Mouse (Mus musculus): Measurements from ENCODE around the gene Il6ra. TPM values are rescaled to one million over a fixed set of nuclear protein-coding genes. Genes with fewer than 3 reads are reported as not detected.
A peak's percentile ranks its signal among the peaks of the same experiment; 100 is the strongest.

The Il6ra gene
- 0.87 and 1.1 TPM in 2 replicates for polyA plus RNA-seq (2015; fragmentation: Nextera tagmentation; extraction: Ambion mirVana)

DNA sequence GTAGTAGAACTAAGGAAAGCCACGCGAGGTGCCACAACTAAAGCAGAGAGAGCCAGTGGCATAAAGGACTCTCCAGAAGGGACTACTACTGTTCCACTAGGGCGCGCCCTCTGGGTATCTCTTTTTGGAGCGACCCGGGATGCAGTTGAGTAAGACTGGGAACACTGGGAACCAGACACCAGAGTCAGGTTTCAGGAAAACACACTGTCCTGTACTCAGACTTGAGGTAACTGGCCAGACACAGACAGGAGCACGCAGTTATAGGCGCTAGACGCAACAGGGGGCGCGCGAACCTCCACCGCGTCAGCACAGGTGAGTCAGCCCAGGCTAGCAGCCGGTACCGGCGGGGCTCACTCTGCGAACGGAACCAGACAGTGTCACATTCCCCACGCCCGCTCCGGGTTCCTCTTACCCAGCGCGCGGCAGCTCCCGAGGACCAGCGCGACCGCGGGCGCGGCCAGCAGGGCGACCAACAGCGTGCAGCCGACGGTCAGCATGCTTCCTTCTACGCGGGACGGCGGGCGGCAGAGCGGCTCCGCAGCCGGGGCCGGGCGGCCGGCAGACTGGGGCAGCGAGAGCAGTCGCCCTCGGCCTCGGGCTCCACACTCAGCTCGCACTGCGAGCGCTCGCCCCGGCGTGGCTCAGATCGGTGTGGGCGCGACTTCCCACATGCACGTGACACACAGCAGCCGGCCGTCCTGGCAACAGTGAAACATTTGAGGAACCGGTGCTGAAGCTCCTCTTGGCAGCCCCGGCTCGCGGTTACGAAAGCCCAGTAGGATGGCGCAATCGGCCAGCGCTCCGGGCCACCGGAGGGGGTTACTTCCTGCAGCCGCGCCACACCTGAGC, at the start of gene Il6ra:
Gene Il6ra (minus strand): TSS at position 654 of the 849 bp plus-strand sequence.
- peaks cover 48% of the 10 kb centered on the region for H3K27me3 ChIP-seq
- H3K4me3 ChIP-seq (replicated peaks), result peak within 1 kb of the TSS; percentile 51
- peaks cover 21% of the 10 kb centered on the region for H3K4me1 ChIP-seq
- no peaks in the 10 kb centered on the region for H3K36me3 ChIP-seq
- peak within 1 kb of the TSS; percentile 50 for H3K9ac ChIP-seq
- H3K27ac ChIP-seq, result no peak within 1 kb of the TSS
- peak within 1 kb of the TSS; percentile 99 for H3K4me2 ChIP-seq
- no peaks in the 10 kb centered on the region for H3K9me3 ChIP-seq (replicated peaks)
- 1% methylated on average over 74 of the region's 75 CpGs for WGBS
- ATAC-seq (replicated peaks; ENCODE audit: low FRiP score), result peak; percentile 78

DNA sequence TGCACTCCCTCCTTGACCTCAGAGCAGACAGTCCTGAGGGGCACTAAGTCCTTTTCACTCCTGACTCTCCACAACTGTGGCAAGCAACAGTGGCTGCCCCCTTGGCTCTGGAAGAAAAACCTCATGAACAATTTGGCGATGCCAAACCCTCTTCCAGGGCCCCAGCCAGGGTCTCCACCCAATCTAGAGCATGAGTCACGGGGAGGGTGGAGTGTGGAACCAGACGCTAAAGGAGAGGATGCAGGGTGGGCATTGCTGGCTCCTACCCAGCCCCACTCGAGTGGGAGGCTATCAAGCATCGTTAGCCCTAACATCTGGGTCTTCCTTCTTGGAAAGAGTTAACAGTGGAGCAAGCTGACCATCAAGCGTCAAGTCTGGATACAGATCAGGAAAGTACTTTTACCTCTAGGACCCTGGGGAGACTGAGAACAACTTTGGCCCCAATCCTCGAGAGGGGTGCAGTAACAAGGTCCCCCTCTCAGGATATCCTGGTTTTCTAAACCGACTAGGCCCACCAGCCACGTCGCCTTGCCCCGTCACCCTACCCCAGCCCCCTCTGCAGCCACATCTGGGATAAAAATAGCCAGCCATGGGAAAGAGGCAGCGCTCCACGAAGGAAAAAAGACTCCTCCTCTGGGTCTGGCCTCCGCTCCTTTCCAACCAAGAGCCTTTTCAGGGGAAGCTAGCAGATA, 49.2 kb upstream of the Il6ra start:
- Histone ChIP-seq H3K4me2 (peak overlapping the region; percentile 95), H3K9me3 (replicated peaks) (no peaks in the 10 kb centered on the region), H3K4me1 (peaks cover 47% of the 10 kb centered on the region), H3K36me3 (peaks cover 18% of the 10 kb centered on the region), H3K27me3 (no peaks in the 10 kb centered on the region), H3K9ac (peak overlapping the region; percentile 93), H3K27ac (peak overlapping the region; percentile 94), H3K4me3 (replicated peaks) (peak overlapping the region; percentile 99)
- 4% methylated on average over 14 of the region's 14 CpGs for WGBS
- no peak for ATAC-seq (replicated peaks; ENCODE audit: low FRiP score)

DNA sequence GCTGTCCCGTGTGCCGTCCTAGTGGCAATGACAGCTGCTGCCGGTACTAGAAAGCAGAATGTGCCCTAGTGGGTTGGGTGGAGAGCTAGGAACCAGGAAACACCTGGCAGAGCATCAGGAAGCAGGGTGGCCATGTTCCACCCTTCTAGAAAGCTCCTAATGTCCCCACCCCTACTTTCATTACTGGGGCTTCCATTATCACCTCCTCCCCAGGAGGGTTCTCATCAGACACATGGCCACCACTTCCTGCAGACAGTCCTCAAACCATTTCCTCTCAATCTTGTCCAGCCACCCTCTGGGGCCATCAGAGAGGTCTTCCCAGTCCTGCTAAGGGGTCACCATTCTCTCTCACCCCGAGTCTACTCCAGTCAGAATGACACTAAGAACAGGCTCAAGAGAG, 48.4 kb upstream of the Il6ra start:
- WGBS, result 48% methylated on average over 4 of the region's 4 CpGs
- no peak for ATAC-seq (replicated peaks; ENCODE audit: low FRiP score)
- Histone ChIP-seq H3K4me3 (replicated peaks) (peak overlapping the region; percentile 99), H3K27ac (peak overlapping the region; percentile 94), H3K36me3 (peaks cover 26% of the 10 kb centered on the region), H3K4me1 (peaks cover 47% of the 10 kb centered on the region), H3K9me3 (replicated peaks) (no peaks in the 10 kb centered on the region), H3K27me3 (no peaks in the 10 kb centered on the region), H3K4me2 (peak overlapping the region; percentile 95), H3K9ac (0 out of 2 replicates have a peak overlapping the region, but pooled peaks have one; percentile 93)

DNA sequence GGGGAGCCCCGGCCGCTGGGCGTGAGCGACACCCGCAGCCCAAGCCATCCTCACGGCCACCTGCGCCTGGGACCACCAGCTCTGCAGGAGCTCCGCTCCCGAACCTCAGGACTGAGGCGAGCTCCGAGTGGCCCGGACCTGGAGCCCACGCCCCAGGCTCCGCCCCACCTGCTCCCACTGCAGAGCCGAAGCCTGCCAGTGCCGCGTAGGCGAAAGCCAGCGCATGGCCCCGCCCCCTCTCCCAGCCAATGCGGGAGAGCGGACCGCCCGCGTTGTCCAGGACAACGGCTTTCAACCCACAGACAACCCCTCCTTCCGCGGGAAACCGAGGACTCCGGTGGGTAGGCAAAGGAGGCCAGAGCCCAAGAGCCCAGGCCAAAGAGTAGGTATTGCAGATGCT, 47.5 kb upstream of the Il6ra start:
- H3K9me3 ChIP-seq (replicated peaks), result no peaks in the 10 kb centered on the region
- peaks cover 47% of the 10 kb centered on the region for H3K4me1 ChIP-seq
- no peaks in the 10 kb centered on the region for H3K27me3 ChIP-seq
- 0% methylated on average over 30 of the region's 30 CpGs for WGBS
- peak overlapping the region; percentile 99 for H3K4me3 ChIP-seq (replicated peaks)
- peak overlapping the region; percentile 94; the same call in 1 of the 2 replicates for H3K27ac ChIP-seq
- peaks cover 35% of the 10 kb centered on the region for H3K36me3 ChIP-seq
- ATAC-seq (replicated peaks; ENCODE audit: low FRiP score), result peak; percentile 89
- H3K9ac ChIP-seq, result peak overlapping the region; percentile 69
- peak overlapping the region; percentile 95 for H3K4me2 ChIP-seq

DNA sequence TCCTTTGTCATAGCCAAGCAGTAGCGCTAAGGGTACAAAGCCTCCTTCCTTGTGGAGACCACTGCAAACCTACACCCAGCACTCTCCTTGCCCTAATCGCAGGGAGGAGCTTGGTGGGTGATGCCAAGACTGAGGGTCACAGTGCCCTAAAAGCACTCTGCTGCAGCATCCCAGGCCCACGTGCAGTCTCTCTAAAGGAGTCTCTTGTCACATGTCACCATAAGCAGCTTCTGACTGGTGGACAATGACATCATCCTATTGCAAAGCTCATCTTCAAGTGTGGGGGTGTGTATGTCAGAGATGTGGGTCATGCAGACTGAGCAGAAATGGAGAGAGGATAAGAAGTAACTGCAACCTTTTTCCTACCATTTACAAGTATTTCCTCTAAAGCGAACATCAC, 46.4 kb upstream of the Il6ra start:
- ATAC-seq (replicated peaks; ENCODE audit: low FRiP score), result no peak
- Histone ChIP-seq H3K4me1 (peaks cover 39% of the 10 kb centered on the region), H3K4me3 (replicated peaks) (peak overlapping the region; percentile 99), H3K27me3 (no peaks in the 10 kb centered on the region), H3K4me2 (peak overlapping the region; percentile 95; the same call in 1 of the 2 replicates), H3K27ac (no peak overlapping the region), H3K36me3 (peaks cover 44% of the 10 kb centered on the region), H3K9me3 (replicated peaks) (no peaks in the 10 kb centered on the region), H3K9ac (no peak overlapping the region)
- 80% methylated on average over 4 of the region's 4 CpGs for WGBS

DNA sequence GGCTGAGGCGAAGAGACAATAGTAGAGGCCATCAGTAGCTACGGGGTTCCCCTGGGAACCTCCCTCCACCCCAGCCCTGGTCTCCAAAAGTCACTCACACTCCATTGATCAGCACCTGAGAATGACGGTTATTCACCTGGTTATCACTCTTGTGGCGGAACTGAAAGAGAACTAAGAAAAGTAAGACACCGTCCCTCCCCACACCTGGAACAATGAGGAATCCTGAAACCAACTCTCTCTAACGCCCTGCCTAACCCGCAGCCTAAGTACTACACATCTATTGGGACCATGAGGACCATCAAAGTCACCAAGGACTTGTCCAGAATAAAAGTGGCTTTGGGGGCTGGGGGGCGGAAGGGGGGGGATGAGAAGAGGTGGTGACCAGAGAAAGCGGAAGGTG, 44.9 kb upstream of the Il6ra start:
- no peak overlapping the region for H3K4me2 ChIP-seq

DNA sequence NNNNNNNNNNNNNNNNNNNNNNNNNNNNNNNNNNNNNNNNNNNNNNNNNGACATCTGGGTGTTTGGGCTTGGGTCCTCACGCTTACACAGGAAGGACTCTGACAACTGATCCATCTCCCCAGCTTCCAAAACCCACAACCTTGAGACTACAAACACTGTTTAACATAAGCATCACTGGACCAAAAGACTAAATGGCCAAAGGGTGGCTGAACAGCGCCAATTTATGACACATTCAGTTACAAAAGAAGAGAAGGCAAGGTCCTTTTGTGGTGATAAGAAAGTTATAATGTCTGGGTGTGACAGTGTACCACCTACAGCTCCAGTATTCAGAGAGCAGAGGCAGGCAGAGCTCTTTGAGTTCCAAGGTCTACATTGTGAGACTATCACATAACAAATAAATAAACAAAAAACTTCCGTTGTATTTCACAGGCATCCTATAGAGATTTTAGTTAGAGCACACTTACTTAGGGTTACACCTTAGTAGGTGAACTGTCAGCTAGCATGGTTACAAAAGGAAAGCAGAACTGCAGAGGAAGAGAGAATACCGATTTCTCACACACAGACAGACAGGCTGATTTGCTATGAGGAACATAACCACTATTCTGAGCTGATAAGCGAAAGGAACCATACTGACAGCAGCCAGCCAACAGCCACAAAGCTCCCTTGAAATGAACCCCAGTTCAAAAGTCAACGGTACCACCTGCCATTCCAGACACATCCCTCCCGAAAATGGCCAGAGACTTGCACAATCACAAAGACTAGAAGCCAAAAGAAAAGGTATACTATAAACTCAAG, 43.4 kb upstream of the Il6ra start:
- Histone ChIP-seq H3K9ac (no peak overlapping the region), H3K4me2 (no peak overlapping the region), H3K4me3 (replicated peaks) (no peak overlapping the region), H3K27me3 (no peaks in the 10 kb centered on the region), H3K9me3 (replicated peaks) (no peaks in the 10 kb centered on the region), H3K36me3 (peaks cover 73% of the 10 kb centered on the region), H3K27ac (no peak overlapping the region), H3K4me1 (peaks cover 19% of the 10 kb centered on the region)
- 96% methylated on average over 7 of the region's 7 CpGs for WGBS
- ATAC-seq (replicated peaks; ENCODE audit: low FRiP score), result no peak

More for the DNA sequence above, 44.9 kb upstream of the Il6ra start:
- ATAC-seq (replicated peaks; ENCODE audit: low FRiP score), result no peak
- H3K9me3 ChIP-seq (replicated peaks), result no peaks in the 10 kb centered on the region
- peaks cover 33% of the 10 kb centered on the region for H3K4me1 ChIP-seq
- no peaks in the 10 kb centered on the region for H3K27me3 ChIP-seq
- H3K9ac ChIP-seq, result no peak overlapping the region
- WGBS, result 93% methylated on average over 9 of the region's 9 CpGs
- no peak overlapping the region for H3K4me3 ChIP-seq (replicated peaks)
- peaks cover 58% of the 10 kb centered on the region for H3K36me3 ChIP-seq
- no peak overlapping the region for H3K27ac ChIP-seq

DNA sequence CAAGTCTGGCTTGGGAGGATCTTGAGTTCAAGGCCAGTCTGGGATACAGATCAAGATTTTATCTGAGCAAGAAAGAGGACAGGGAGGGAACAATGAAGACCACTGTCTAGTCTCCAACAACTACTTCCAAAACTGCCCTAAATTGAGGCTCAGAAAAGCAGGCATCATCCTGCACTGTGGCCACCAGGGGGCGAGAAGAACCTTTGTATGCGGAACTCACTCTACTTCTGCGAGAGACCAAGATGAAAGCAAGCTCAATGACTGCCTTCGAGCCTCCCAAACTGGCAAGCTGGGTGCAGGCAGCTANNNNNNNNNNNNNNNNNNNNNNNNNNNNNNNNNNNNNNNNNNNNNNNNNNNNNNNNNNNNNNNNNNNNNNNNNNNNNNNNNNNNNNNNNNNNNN, 40.4 kb upstream of the Il6ra start:
- Histone ChIP-seq H3K4me2 (no peak overlapping the region), H3K36me3 (peaks cover 97% of the 10 kb centered on the region), H3K27me3 (no peaks in the 10 kb centered on the region), H3K9me3 (replicated peaks) (no peaks in the 10 kb centered on the region), H3K4me1 (no peaks in the 10 kb centered on the region), H3K9ac (no peak overlapping the region), H3K27ac (no peak overlapping the region; the same call in 1 of the 2 replicates), H3K4me3 (replicated peaks) (no peak overlapping the region)
- ATAC-seq (replicated peaks; ENCODE audit: low FRiP score), result 0 out of 2 replicates have a peak, but pooled peaks have one; percentile 15
- 3% methylated on average over 4 of the region's 4 CpGs for WGBS

DNA sequence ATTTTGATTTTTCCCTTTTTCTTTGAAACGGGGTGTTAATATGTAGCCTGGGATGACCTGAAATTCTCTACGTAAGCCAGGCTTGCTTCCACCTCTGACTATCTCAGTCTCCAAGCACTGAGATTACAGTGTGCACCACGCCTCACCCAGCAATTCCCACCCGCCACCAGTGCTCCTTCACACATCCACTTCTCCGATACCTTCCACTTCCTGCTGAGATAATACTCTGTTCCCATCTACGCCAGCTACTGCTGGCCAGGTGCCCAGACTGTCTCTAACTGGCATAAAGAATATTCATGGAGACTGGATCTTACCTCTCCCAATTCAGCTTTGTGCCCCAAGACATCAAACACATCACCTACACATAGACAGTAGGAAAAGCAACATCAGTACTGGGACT, 35.7 kb upstream of the Il6ra start:
- Histone ChIP-seq H3K9me3 (replicated peaks) (no peaks in the 10 kb centered on the region), H3K27me3 (no peaks in the 10 kb centered on the region), H3K36me3 (peaks cover 99% of the 10 kb centered on the region), H3K4me3 (replicated peaks) (no peak overlapping the region), H3K4me1 (no peaks in the 10 kb centered on the region), H3K27ac (no peak overlapping the region), H3K9ac (no peak overlapping the region), H3K4me2 (no peak overlapping the region)
- 91% methylated on average over 6 of the region's 6 CpGs for WGBS
- ATAC-seq (replicated peaks; ENCODE audit: low FRiP score), result no peak

DNA sequence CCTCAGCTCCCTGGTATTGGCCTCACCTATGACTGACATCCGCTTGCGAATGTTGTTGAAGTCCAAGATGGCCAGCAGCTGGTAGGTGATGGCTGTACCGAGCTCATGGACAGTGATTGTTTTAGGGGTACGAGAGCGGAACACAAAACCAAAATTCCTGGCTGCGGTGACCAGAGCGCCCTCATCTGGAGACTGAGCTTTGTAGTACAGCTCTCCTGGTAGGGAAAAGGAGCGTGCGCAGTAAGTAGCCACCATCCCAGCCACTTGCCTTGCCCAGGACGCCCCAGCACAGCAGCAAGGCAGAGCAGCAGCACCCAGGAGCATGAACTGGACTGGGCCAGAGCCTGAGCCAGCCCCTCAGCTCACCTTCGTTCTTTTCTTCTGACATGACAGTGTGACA, 35.0 kb upstream of the Il6ra start:
- no peak overlapping the region for H3K4me2 ChIP-seq
- H3K4me3 ChIP-seq (replicated peaks), result no peak overlapping the region
- H3K4me1 ChIP-seq, result no peaks in the 10 kb centered on the region
- peaks cover 100% of the 10 kb centered on the region for H3K36me3 ChIP-seq
- no peaks in the 10 kb centered on the region for H3K27me3 ChIP-seq
- WGBS, result 89% methylated on average over 11 of the region's 11 CpGs
- H3K9ac ChIP-seq, result no peak overlapping the region
- no peak overlapping the region for H3K27ac ChIP-seq
- no peaks in the 10 kb centered on the region for H3K9me3 ChIP-seq (replicated peaks)
- no peak for ATAC-seq (replicated peaks; ENCODE audit: low FRiP score)

DNA sequence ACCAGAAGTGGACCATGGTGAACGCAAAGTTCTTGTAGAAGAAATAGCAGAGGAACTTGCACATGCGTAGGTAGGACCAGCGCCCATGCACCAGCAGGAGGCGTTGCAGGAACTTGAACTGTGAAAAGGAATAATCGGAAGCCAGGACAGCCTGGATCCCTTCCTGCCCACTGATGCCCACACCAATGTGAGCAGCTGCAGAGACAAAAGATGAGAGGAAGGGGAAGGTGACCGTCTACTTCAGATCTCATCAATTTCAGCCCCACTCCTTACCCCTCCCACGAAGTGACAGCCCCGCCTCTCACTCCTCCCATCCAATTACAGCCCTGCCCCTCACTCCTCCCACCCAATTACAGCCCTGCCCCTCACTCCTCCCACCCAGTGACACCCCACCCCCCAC, 32.0 kb upstream of the Il6ra start:
- H3K4me3 ChIP-seq (replicated peaks), result no peak overlapping the region
- H3K36me3 ChIP-seq, result peaks cover 99% of the 10 kb centered on the region
- H3K9me3 ChIP-seq (replicated peaks), result no peaks in the 10 kb centered on the region
- no peak overlapping the region for H3K9ac ChIP-seq
- no peaks in the 10 kb centered on the region for H3K27me3 ChIP-seq
- no peaks in the 10 kb centered on the region for H3K4me1 ChIP-seq
- WGBS, result 84% methylated on average over 8 of the region's 8 CpGs
- H3K4me2 ChIP-seq, result no peak overlapping the region
- ATAC-seq (replicated peaks; ENCODE audit: low FRiP score), result no peak
- H3K27ac ChIP-seq, result no peak overlapping the region

Measured in kidney, embryonic 15.5 days (tissue).